Mouse (Mus musculus) liver, postnatal 0 days (tissue): ENCODE data around the gene Gm21992.

Experiments used
- CTCF ChIP-seq: sonication (generic); IDR thresholded peaks from 2 replicates; pipeline ENCODE4 v1.5.1; 2016; ENCODE audit warnings: antibody characterized with exemption, low read depth
- EP300 ChIP-seq: IDR thresholded peaks from 2 replicates; pipeline ENCODE4 v1.6.1; 2016; ENCODE audit warnings: antibody characterized with exemption, low read depth, mild to moderate bottlenecking

GRCm38 (mm10) chr19:4854552-4855469, 43.4 kb upstream of the Gm21992 start, which contains the start of gene Ctsf:
- TF ChIP-seq CTCF (no peak), EP300 (no peak)
